Mouse (Mus musculus) cerebellum, adult 9-11 months (tissue): ENCODE measurements around the gene Tmsb15a.
"Not testable (repeated sequence)": the region's sequence is repeated elsewhere in the genome, so short reads cannot be mapped to it uniquely, and the experiment has no call there.

Experiments
- DNase-seq: peaks from one replicate; pipeline ENCODE4 v3.0.0; 2022

Gene Tmsb15a

GRCm38 (mm10) chrX:135725161-135725560, at the start of gene Tmsb15a:
TSS of gene Tmsb15a (minus strand) at chrX:135725261.
- DNase-seq, result no peak

- DNase-seq, result no peak
These were observed 43.5 kb upstream of the Tmsb15a start for GRCm38 (mm10) chrX:135768565-135768964.

- no peak for DNase-seq
These were observed 43.0 kb upstream of the Tmsb15a start for GRCm38 (mm10) chrX:135768043-135768548.

- no peak for DNase-seq
These were observed 36.6 kb upstream of the Tmsb15a start for GRCm38 (mm10) chrX:135761707-135762106.

GRCm38 (mm10) chrX:135752832-135753231, 27.8 kb upstream of the Tmsb15a start:
- peak; percentile 42 for DNase-seq

GRCm38 (mm10) chrX:135745376-135745775, 20.3 kb upstream of the Tmsb15a start:
- not testable (repeated sequence) for DNase-seq

- DNase-seq, result no peak
These were observed 17.9 kb upstream of the Tmsb15a start for GRCm38 (mm10) chrX:135743056-135743355.

GRCm38 (mm10) chrX:135742304-135743055, 17.4 kb upstream of the Tmsb15a start, which contains the start of the genes Armcx5 and Gprasp1:
TSS of gene Armcx5 (plus strand) at chrX:135742733.
TSS of gene Gprasp1 (plus strand) at chrX:135742733.
- DNase-seq, result peak; percentile 92

GRCm38 (mm10) chrX:135738730-135739520, 13.9 kb upstream of the Tmsb15a start:
- no peak for DNase-seq

- no peak for DNase-seq
These were observed 12.2 kb downstream of the Tmsb15a start for GRCm38 (mm10) chrX:135712845-135713244.

- no peak for DNase-seq
These were observed 20.7 kb downstream of the Tmsb15a start for GRCm38 (mm10) chrX:135704349-135704748.

GRCm38 (mm10) chrX:135703111-135703510, 21.9 kb downstream of the Tmsb15a start:
- no peak for DNase-seq

- DNase-seq, result no peak
These were observed 31.4 kb downstream of the Tmsb15a start, which contains the start of gene Tcp11x2 for GRCm38 (mm10) chrX:135693633-135694032. TSS of gene Tcp11x2 (minus strand) at chrX:135693790.

- peak; percentile 7 for DNase-seq
These were observed 37.3 kb downstream of the Tmsb15a start for GRCm38 (mm10) chrX:135687802-135688201.

GRCm38 (mm10) chrX:135681858-135682257, 43.2 kb downstream of the Tmsb15a start:
- DNase-seq, result no peak
